Mouse (Mus musculus) midbrain, embryonic 13.5 days (tissue): ENCODE data around the gene Miip. TPM values are rescaled to one million over a fixed set of nuclear protein-coding genes. Genes with fewer than 3 reads are reported as not detected.

ENCODE experiments used
- ATAC-seq: fragments of 200-750 bp; cut with Nextera tagmentation; 2 replicates; pipeline ENCODE4 v1.8.0; 2017; ENCODE audit warnings: mild to moderate bottlenecking, moderate TSS enrichment, moderate library complexity
- H3K27ac ChIP-seq: fragments of 300-500 bp; sonication (generic); 2 replicates; pipeline ENCODE4 v1.5.1; 2015; ENCODE audit warnings: inconsistent platforms, mild to moderate bottlenecking, moderate library complexity
- H3K27me3 ChIP-seq: fragments of 300-500 bp; sonication (generic); 2 replicates; pipeline ENCODE4 v1.6.1; 2015; ENCODE audit warnings: mild to moderate bottlenecking, inconsistent platforms
- H3K36me3 ChIP-seq: fragments of 300-500 bp; sonication (generic); 2 replicates; pipeline ENCODE4 v1.6.1; 2015; ENCODE audit warnings: mild to moderate bottlenecking, inconsistent platforms
- H3K4me1 ChIP-seq: fragments of 300-500 bp; sonication (generic); replicated peaks from 2 replicates; pipeline ENCODE4 v1.6.1; 2015; ENCODE audit warnings: inconsistent platforms
- H3K4me2 ChIP-seq: fragments of 300-500 bp; sonication (generic); replicated peaks from 2 replicates; pipeline ENCODE4 v1.6.1; 2015; ENCODE audit warnings: moderate library complexity, mild to moderate bottlenecking, inconsistent platforms
- H3K4me3 ChIP-seq: fragments of 300-500 bp; sonication (generic); replicated peaks from 2 replicates; pipeline ENCODE4 v1.5.1; 2015; ENCODE audit warnings: mild to moderate bottlenecking, inconsistent platforms
- H3K9ac ChIP-seq: fragments of 300-500 bp; sonication (generic); replicated peaks from 2 replicates; pipeline ENCODE4 v1.6.1; 2015; ENCODE audit warnings: mild to moderate bottlenecking, inconsistent platforms
- H3K9me3 ChIP-seq: fragments of 300-500 bp; sonication (generic); 2 replicates; pipeline ENCODE4 v1.6.1; 2016; ENCODE audit warnings: mild to moderate bottlenecking, inconsistent platforms
- WGBS: fragments of 180-500 bp; shearing (Covaris S2); methylation state at CpG from one replicate; pipeline ENCODE4 v1.1.7; 2015; 5-methylcytosine and 5-hydroxymethylcytosine counted together
- polyA plus RNA-seq: library from polyadenylated mRNA; unstranded; fragments of >200 nt; fragmentation: Nextera tagmentation; extraction: Ambion mirVana; gene quantifications from 2 replicates; pipeline ENCODE4 v1.2.1, GENCODE M21; 2015

Gene Miip
- polyA plus RNA-seq, 1 experiment from 2014 or later = 47.4 TPM

GRCm38 (mm10) chr4:147890341-147890740 lies 21.7 kb upstream of the Miip start:
- Histone ChIP-seq H3K27me3 (no peaks in the 10 kb centered on the region), H3K9ac (no peak overlapping the region), H3K36me3 (peaks cover 94% of the 10 kb centered on the region), H3K4me1 (no peaks in the 10 kb centered on the region), H3K27ac (no peak overlapping the region), H3K9me3 (no peaks in the 10 kb centered on the region), H3K4me3 (no peak overlapping the region), H3K4me2 (no peak overlapping the region)
- ATAC-seq = no peak
- WGBS = 86% methylated on average over 6 of the region's 6 CpGs

DNA sequence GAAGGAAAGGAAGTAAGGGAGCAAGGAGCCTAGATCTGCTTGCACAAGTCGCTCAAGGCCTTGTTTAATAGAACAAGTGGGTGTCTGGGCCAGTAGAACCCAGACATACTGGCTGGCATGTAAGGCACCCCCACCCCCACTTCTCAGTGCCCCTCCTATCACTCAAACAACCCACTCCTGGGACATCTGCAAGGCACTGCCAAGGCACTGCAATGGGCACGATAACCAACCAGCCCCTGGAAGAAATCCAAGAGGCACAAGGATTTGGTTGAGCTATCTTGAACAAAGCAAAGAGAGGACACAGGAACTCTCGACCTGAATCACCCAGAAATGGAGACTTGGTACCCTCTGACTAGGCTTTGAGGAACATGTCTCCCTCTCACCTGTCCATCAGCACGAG lies 19.6 kb upstream of the Miip start:
- 84% methylated on average over 4 of the region's 4 CpGs for WGBS
- H3K36me3 ChIP-seq = peaks cover 94% of the 10 kb centered on the region

DNA sequence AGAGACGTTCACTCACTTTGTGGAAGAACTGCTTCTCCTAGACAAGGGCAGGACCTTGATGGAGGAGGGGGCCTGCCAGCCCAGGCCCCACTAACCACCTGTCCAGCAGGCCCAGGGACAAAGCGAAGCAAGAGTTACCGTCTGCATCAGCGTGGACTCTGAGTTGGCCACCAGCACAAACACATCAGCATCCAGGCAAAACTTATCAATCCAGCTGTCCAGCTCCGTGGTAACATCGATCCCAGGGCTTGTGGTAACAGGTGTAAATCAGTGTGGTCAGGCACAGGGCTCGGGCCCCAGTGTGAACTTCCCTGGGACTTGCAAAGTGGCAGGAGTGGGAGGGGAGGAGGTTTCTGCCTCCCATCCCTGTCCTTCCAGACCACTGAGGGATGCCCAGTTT lies 18.7 kb upstream of the Miip start:
- Histone ChIP-seq H3K4me1 (no peaks in the 10 kb centered on the region), H3K4me3 (no peak overlapping the region), H3K9ac (no peak overlapping the region), H3K9me3 (no peaks in the 10 kb centered on the region), H3K36me3 (peaks cover 94% of the 10 kb centered on the region), H3K27me3 (no peaks in the 10 kb centered on the region), H3K27ac (no peak overlapping the region), H3K4me2 (no peak overlapping the region)
- no peak for ATAC-seq
- whole genome bisulfite sequencing = 97% methylated on average over 7 of the region's 7 CpGs

More for the DNA sequence above, 19.6 kb upstream of the Miip start:
- no peak overlapping the region for H3K4me3 ChIP-seq
- H3K27ac ChIP-seq = no peak overlapping the region
- H3K4me1 ChIP-seq = no peaks in the 10 kb centered on the region
- H3K9me3 ChIP-seq = no peaks in the 10 kb centered on the region
- no peak overlapping the region for H3K9ac ChIP-seq
- no peak overlapping the region for H3K4me2 ChIP-seq
- ATAC-seq = no peak
- H3K27me3 ChIP-seq = no peaks in the 10 kb centered on the region

DNA sequence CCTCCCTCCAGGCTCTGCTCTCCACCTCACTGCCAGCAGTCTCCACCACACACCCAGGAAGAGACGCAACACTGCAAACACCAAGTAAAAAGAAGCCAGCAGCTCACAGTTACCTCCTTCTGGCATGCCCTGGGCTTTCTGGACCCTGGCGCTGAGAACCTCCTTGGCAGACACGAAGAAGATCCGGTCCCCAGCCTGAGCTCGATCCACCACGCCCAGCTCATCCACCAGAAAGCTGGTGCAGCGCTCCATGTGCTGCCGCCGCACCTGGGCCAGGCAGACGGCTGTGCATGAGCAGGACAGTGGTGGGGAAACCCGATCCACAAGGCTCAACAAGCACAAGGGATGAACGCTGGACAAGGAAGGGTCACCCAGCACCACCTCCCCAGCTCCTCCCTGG lies 17.5 kb upstream of the Miip start:
- Histone ChIP-seq H3K27me3 (no peaks in the 10 kb centered on the region), H3K4me1 (no peaks in the 10 kb centered on the region), H3K4me3 (no peak overlapping the region), H3K4me2 (no peak overlapping the region), H3K27ac (no peak overlapping the region), H3K36me3 (peaks cover 94% of the 10 kb centered on the region), H3K9me3 (no peaks in the 10 kb centered on the region), H3K9ac (no peak overlapping the region)
- WGBS = 94% methylated on average over 12 of the region's 12 CpGs
- no peak for ATAC-seq

- Histone ChIP-seq H3K9me3 (no peaks in the 10 kb centered on the region), H3K36me3 (peaks cover 96% of the 10 kb centered on the region), H3K27me3 (no peaks in the 10 kb centered on the region), H3K4me1 (no peaks in the 10 kb centered on the region), H3K4me3 (no peak overlapping the region), H3K27ac (no peak overlapping the region), H3K4me2 (no peak overlapping the region), H3K9ac (no peak overlapping the region)
- ATAC-seq = no peak
- WGBS = 94% methylated on average over 3 of the region's 3 CpGs
Measured at GRCm38 (mm10) chr4:147884138-147884537, 15.5 kb upstream of the Miip start.

- no peak overlapping the region for H3K9ac ChIP-seq
- no peak overlapping the region for H3K27ac ChIP-seq
- ATAC-seq = no peak
- peaks cover 96% of the 10 kb centered on the region for H3K36me3 ChIP-seq
- WGBS = 91% methylated on average over 6 of the region's 6 CpGs
- H3K9me3 ChIP-seq = no peaks in the 10 kb centered on the region
- no peaks in the 10 kb centered on the region for H3K27me3 ChIP-seq
- no peak overlapping the region for H3K4me3 ChIP-seq
- no peaks in the 10 kb centered on the region for H3K4me1 ChIP-seq
- H3K4me2 ChIP-seq = no peak overlapping the region
Measured at GRCm38 (mm10) chr4:147883041-147883440, 14.4 kb upstream of the Miip start.

DNA sequence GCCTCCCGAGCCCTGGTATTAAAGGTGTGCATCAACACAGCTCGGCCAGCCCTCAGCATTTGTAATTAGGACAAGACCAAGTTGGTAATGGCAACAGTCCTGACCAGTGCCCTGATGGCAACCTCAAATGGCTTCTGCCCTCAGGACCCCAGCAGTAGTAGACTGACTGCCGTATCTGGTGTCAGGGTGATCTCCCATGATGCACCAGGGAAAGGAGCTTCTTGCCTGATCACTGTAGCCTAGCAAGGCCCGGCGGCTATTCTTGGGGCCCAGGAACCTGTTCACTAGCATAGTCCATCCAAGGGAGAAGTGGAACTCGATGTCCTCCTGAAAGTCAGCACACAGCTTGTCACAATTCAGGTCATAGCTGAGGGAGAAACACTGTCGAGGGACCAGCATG lies 13.2 kb upstream of the Miip start:
- peaks cover 93% of the 10 kb centered on the region for H3K36me3 ChIP-seq
- 94% methylated on average over 7 of the region's 7 CpGs for WGBS

DNA sequence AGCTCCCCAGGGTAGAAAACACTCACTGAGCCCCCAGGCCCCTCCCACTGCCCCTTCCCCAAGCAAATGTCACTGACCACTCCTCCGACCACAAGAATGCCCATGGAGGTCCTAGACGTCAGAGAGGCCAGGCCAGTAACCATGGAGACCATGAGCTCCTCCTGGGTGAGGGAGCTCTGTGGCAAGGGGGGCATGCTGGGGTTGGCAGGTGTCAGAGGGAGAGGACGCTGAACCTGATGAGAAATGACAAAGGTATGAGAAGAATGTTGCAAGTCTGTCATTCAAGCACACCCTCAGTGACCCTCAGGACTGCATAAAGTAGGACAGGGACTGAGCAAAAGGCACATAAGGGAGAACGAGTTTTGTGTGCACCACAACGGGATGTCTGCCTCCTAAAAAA lies 11.2 kb upstream of the Miip start:
- Histone ChIP-seq H3K36me3 (peaks cover 93% of the 10 kb centered on the region), H3K4me3 (no peak overlapping the region), H3K9ac (no peak overlapping the region), H3K4me1 (no peaks in the 10 kb centered on the region), H3K4me2 (no peak overlapping the region), H3K27me3 (no peaks in the 10 kb centered on the region), H3K9me3 (no peaks in the 10 kb centered on the region), H3K27ac (no peak overlapping the region)
- no peak for ATAC-seq
- WGBS = 54% methylated on average over 5 of the region's 5 CpGs

More for the DNA sequence above, 13.2 kb upstream of the Miip start:
- no peak overlapping the region for H3K27ac ChIP-seq
- no peaks in the 10 kb centered on the region for H3K9me3 ChIP-seq
- no peak overlapping the region for H3K4me3 ChIP-seq
- H3K9ac ChIP-seq = no peak overlapping the region
- no peaks in the 10 kb centered on the region for H3K27me3 ChIP-seq
- no peak overlapping the region for H3K4me2 ChIP-seq
- H3K4me1 ChIP-seq = no peaks in the 10 kb centered on the region
- ATAC-seq = no peak

DNA sequence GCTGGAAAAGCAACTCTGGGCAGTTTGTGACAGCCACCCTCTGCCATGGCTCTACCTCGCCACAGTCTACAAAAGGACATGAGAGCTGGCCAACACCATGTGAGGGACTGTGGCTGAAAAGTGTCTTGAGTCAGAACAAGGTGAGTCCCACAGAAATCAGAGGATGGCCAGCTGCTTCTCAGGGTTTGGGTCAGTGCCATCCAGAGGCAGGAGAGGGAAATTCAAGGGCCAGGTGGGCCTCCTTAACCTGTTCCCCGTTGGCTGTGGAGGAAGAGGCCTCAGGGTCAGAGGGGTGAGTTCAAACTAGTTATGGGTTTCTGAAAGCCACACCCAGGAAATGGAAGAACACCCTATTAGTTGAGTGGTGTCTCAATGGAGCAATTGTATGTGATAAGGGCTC lies 10.8 kb upstream of the Miip start:
- no peak overlapping the region for H3K4me3 ChIP-seq
- no peaks in the 10 kb centered on the region for H3K27me3 ChIP-seq
- H3K9me3 ChIP-seq = no peaks in the 10 kb centered on the region
- no peak overlapping the region for H3K4me2 ChIP-seq
- peaks cover 94% of the 10 kb centered on the region for H3K36me3 ChIP-seq
- WGBS = 81% methylated on average over 2 of the region's 2 CpGs
- H3K4me1 ChIP-seq = no peaks in the 10 kb centered on the region
- no peak overlapping the region for H3K27ac ChIP-seq
- H3K9ac ChIP-seq = no peak overlapping the region
- ATAC-seq = no peak

- Histone ChIP-seq H3K9ac (no peak overlapping the region), H3K4me2 (no peak overlapping the region), H3K27me3 (no peaks in the 10 kb centered on the region), H3K9me3 (no peaks in the 10 kb centered on the region), H3K36me3 (peaks cover 94% of the 10 kb centered on the region), H3K4me3 (no peak overlapping the region), H3K27ac (no peak overlapping the region), H3K4me1 (no peaks in the 10 kb centered on the region)
- WGBS = 93% methylated on average over 9 of the region's 9 CpGs
- ATAC-seq = no peak
Measured at GRCm38 (mm10) chr4:147878537-147878936, 9.9 kb upstream of the Miip start.

DNA sequence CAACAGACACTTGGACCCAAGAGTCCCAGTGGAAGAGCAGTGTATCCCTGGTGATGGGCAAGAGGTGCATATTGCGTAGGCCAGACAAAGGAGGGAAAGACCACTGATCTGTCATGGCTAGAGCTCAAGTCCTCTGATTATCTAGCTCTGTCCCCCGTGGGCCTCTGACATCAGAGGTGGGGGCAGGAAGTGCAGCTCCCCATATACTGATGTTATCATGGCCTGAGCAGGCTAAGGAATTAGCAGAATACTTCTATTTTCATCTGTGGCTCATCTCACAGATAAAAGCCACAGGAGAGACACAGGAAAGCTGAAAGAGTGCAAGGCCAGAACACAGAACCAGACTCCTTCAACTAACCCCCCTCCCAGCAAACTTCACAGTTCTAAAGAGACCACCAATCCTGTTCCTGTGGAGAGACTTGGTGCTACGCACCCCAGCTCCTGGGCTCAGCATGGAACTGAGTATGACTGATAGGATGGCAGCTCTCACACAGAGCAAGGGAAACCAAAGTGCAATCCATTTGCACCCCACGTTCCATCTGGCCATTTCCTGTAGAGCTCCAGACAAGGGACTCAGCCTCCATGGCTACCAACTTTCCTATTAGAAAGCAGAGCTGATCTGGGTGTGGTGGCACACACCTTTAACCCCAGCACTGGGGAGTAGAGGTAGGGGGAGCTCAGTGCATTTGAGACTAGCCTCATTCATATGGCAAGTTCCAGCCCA lies 7.4 kb upstream of the Miip start:
- WGBS = 91% methylated on average over 4 of the region's 4 CpGs
- Histone ChIP-seq H3K4me1 (no peaks in the 10 kb centered on the region), H3K9me3 (no peaks in the 10 kb centered on the region), H3K4me2 (no peak overlapping the region), H3K36me3 (peaks cover 92% of the 10 kb centered on the region), H3K4me3 (no peak overlapping the region), H3K27ac (no peak overlapping the region), H3K27me3 (no peaks in the 10 kb centered on the region), H3K9ac (no peak overlapping the region)
- no peak for ATAC-seq

DNA sequence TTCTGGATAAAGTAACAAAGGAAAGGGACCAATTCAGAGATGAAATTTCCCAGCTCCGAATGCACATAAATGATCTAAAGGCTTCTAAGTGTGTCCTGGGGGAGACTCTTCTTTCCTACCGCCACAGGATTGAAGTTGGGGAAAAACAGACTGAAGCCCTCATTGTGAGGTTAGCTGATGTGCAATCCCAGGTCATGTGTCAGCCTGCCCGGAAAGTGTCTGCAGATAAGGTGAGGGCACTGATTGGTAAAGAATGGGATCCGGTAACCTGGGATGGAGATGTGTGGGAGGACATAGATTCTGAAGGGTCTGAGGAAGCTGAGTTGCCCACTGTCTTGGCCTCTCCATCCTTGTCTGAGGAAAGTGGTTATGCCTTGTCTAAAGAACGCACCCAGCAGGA lies 622 bp upstream of the Miip start:
- Histone ChIP-seq H3K36me3 (peaks cover 44% of the 10 kb centered on the region), H3K4me1 (peaks cover 25% of the 10 kb centered on the region), H3K9me3 (no peaks in the 10 kb centered on the region), H3K4me2 (peak overlapping the region; percentile 86), H3K9ac (peak overlapping the region; percentile 64), H3K4me3 (peak overlapping the region; percentile 82), H3K27me3 (no peaks in the 10 kb centered on the region), H3K27ac (0 out of 2 replicates have a peak overlapping the region, but pooled peaks have one; percentile 6)
- ATAC-seq = no peak
- 13% methylated on average over 5 of the region's 5 CpGs for WGBS
